Mouse (Mus musculus) lung, embryonic 16.5 days (tissue): ENCODE data around the gene Ank2. TPM values are rescaled to one million over a fixed set of nuclear protein-coding genes. Genes with fewer than 3 reads are reported as not detected.
A peak's percentile ranks its signal among the peaks of the same experiment; 100 is the strongest.

Experiments
- ATAC-seq: fragments of 200-750 bp; cut with Nextera tagmentation; 2 replicates; pipeline ENCODE4 v1.8.0; 2017; ENCODE audit warnings: low read depth, mild to moderate bottlenecking, moderate library complexity
- H3K27ac ChIP-seq: fragments of 300-500 bp; sonication (generic); 2 replicates; pipeline ENCODE4 v1.5.1; 2014; ENCODE audit warnings: mild to moderate bottlenecking, control low read depth, low read length
- H3K27me3 ChIP-seq: fragments of 300-500 bp; sonication (generic); 2 replicates; pipeline ENCODE4 v1.6.1; 2014; ENCODE audit warnings: low read depth, low read length, mixed read lengths; ENCODE audit not compliant: control insufficient read depth, insufficient read depth
- H3K36me3 ChIP-seq: fragments of 300-500 bp; sonication (generic); 2 replicates; pipeline ENCODE4 v1.6.1; 2014; ENCODE audit warnings: low read length; ENCODE audit not compliant: control insufficient read depth, insufficient read depth
- H3K4me1 ChIP-seq: fragments of 300-500 bp; sonication (generic); replicated peaks from 2 replicates; pipeline ENCODE4 v1.6.1; 2014; ENCODE audit warnings: low read length, mixed read lengths; ENCODE audit not compliant: control insufficient read depth, insufficient read depth
- H3K4me2 ChIP-seq: fragments of 300-500 bp; sonication (generic); 2 replicates; pipeline ENCODE4 v1.6.1; 2014; ENCODE audit warnings: low read depth, low read length, control low read depth
- H3K4me3 ChIP-seq: fragments of 300-500 bp; sonication (generic); 2 replicates; pipeline ENCODE4 v1.5.1; 2014; ENCODE audit warnings: mild to moderate bottlenecking, low read length, control low read depth
- H3K9ac ChIP-seq: fragments of 300-500 bp; sonication (generic); 2 replicates; pipeline ENCODE4 v1.6.1; 2014; ENCODE audit warnings: low read length, control low read depth
- H3K9me3 ChIP-seq: fragments of 300-500 bp; sonication (generic); 2 replicates; pipeline ENCODE4 v1.6.1; 2016; ENCODE audit warnings: low read length; ENCODE audit not compliant: control insufficient read depth
- WGBS: fragments of 180-500 bp; shearing (Covaris S2); extraction: QIAGEN DNeasy Blood & Tissue Kit; methylation state at CpG from one replicate; pipeline ENCODE4 v1.1.7; 2014; 5-methylcytosine and 5-hydroxymethylcytosine counted together
- polyA plus RNA-seq: library from polyadenylated mRNA; unstranded; fragments of >200 nt; fragmentation: Nextera tagmentation; extraction: Ambion mirVana; gene quantifications from 2 replicates; pipeline ENCODE4 v1.2.1, GENCODE M21; 2015

Gene Ank2
- polyA plus RNA-seq, 1 experiment from 2014 or later = 10.3 TPM

- WGBS = 52% methylated on average over 3 of the region's 3 CpGs
- no peaks in the 10 kb centered on the region for H3K27me3 ChIP-seq
- no peak for ATAC-seq
These were observed 368.1 kb downstream of the Ank2 start for GRCm38 (mm10) chr3:127131048-127131447.

GRCm38 (mm10) chr3:127130167-127130770 is 368.9 kb downstream of the Ank2 start:
- Histone ChIP-seq H3K36me3 (no peaks in the 10 kb centered on the region), H3K27ac (no peak overlapping the region), H3K9me3 (no peaks in the 10 kb centered on the region), H3K4me2 (no peak overlapping the region), H3K27me3 (no peaks in the 10 kb centered on the region), H3K4me1 (peaks cover 10% of the 10 kb centered on the region), H3K9ac (no peak overlapping the region), H3K4me3 (no peak overlapping the region)
- 86% methylated on average over 12 of the region's 12 CpGs for WGBS
- ATAC-seq = no peak

More at GRCm38 (mm10) chr3:127131048-127131447, 368.1 kb downstream of the Ank2 start:
- H3K27ac ChIP-seq = no peak overlapping the region
- no peak overlapping the region for H3K9ac ChIP-seq
- H3K9me3 ChIP-seq = no peaks in the 10 kb centered on the region
- no peak overlapping the region for H3K4me3 ChIP-seq
- no peaks in the 10 kb centered on the region for H3K36me3 ChIP-seq
- H3K4me2 ChIP-seq = no peak overlapping the region
- peaks cover 10% of the 10 kb centered on the region for H3K4me1 ChIP-seq

- peaks cover 11% of the 10 kb centered on the region for H3K4me1 ChIP-seq
- 39% methylated on average over 1 of the region's 1 CpGs for WGBS
- ATAC-seq = no peak
These were observed 369.4 kb downstream of the Ank2 start for GRCm38 (mm10) chr3:127129750-127130149.

GRCm38 (mm10) chr3:127127611-127128010 is 371.5 kb downstream of the Ank2 start:
- Histone ChIP-seq H3K27me3 (no peaks in the 10 kb centered on the region), H3K9ac (no peak overlapping the region), H3K9me3 (no peaks in the 10 kb centered on the region), H3K4me2 (no peak overlapping the region), H3K27ac (no peak overlapping the region), H3K4me3 (no peak overlapping the region), H3K4me1 (peaks cover 24% of the 10 kb centered on the region), H3K36me3 (no peaks in the 10 kb centered on the region)
- 40% methylated on average over 1 of the region's 1 CpGs for WGBS
- no peak for ATAC-seq

More at GRCm38 (mm10) chr3:127129750-127130149, 369.4 kb downstream of the Ank2 start:
- no peak overlapping the region for H3K4me3 ChIP-seq
- H3K4me2 ChIP-seq = no peak overlapping the region
- H3K36me3 ChIP-seq = no peaks in the 10 kb centered on the region
- no peak overlapping the region for H3K9ac ChIP-seq
- no peaks in the 10 kb centered on the region for H3K27me3 ChIP-seq
- H3K27ac ChIP-seq = no peak overlapping the region
- no peaks in the 10 kb centered on the region for H3K9me3 ChIP-seq

GRCm38 (mm10) chr3:127126220-127126619 is 372.9 kb downstream of the Ank2 start:
- Histone ChIP-seq H3K27me3 (no peaks in the 10 kb centered on the region), H3K4me2 (no peak overlapping the region), H3K27ac (no peak overlapping the region), H3K4me3 (no peak overlapping the region), H3K4me1 (peaks cover 24% of the 10 kb centered on the region), H3K36me3 (no peaks in the 10 kb centered on the region), H3K9me3 (no peaks in the 10 kb centered on the region), H3K9ac (no peak overlapping the region)
- peak; percentile 71 for ATAC-seq
- 17% methylated on average over 3 of the region's 3 CpGs for WGBS

GRCm38 (mm10) chr3:127124375-127124993 is 374.7 kb downstream of the Ank2 start:
- WGBS = 41% methylated on average over 10 of the region's 10 CpGs
- H3K4me3 ChIP-seq = no peak overlapping the region
- no peak overlapping the region for H3K9ac ChIP-seq
- H3K4me1 ChIP-seq = peaks cover 24% of the 10 kb centered on the region
- H3K4me2 ChIP-seq = peak overlapping the region; percentile 29
- ATAC-seq = peak; percentile 58
- H3K9me3 ChIP-seq = no peaks in the 10 kb centered on the region
- H3K27ac ChIP-seq = peak overlapping the region; percentile 50; the same call in 1 of the 2 replicates
- no peaks in the 10 kb centered on the region for H3K27me3 ChIP-seq
- H3K36me3 ChIP-seq = no peaks in the 10 kb centered on the region

GRCm38 (mm10) chr3:127123376-127123775 is 375.8 kb downstream of the Ank2 start:
- H3K36me3 ChIP-seq = no peaks in the 10 kb centered on the region
- ATAC-seq = no peak
- H3K9me3 ChIP-seq = no peaks in the 10 kb centered on the region
- no peak overlapping the region for H3K27ac ChIP-seq
- no peak overlapping the region for H3K4me3 ChIP-seq
- H3K4me2 ChIP-seq = peak overlapping the region; percentile 35
- H3K27me3 ChIP-seq = no peaks in the 10 kb centered on the region
- H3K9ac ChIP-seq = peak overlapping the region; percentile 7; the same call in 1 of the 2 replicates
- H3K4me1 ChIP-seq = peaks cover 24% of the 10 kb centered on the region
- whole genome bisulfite sequencing = 25% methylated on average over 8 of the region's 8 CpGs

- WGBS = 92% methylated on average over 4 of the region's 4 CpGs
- no peak for ATAC-seq
- Histone ChIP-seq H3K4me1 (0 out of 2 replicates have a peak, but pooled peaks cover 4% of the 10 kb centered on the region), H3K4me3 (no peak overlapping the region), H3K27me3 (no peaks in the 10 kb centered on the region), H3K9ac (no peak overlapping the region), H3K9me3 (no peaks in the 10 kb centered on the region), H3K27ac (no peak overlapping the region), H3K36me3 (no peaks in the 10 kb centered on the region), H3K4me2 (no peak overlapping the region)
These were observed 380.4 kb downstream of the Ank2 start for GRCm38 (mm10) chr3:127118777-127119176.

- Histone ChIP-seq H3K27me3 (no peaks in the 10 kb centered on the region), H3K36me3 (no peaks in the 10 kb centered on the region), H3K9ac (no peak overlapping the region), H3K4me3 (no peak overlapping the region), H3K4me2 (no peak overlapping the region), H3K9me3 (no peaks in the 10 kb centered on the region), H3K27ac (no peak overlapping the region), H3K4me1 (no peaks in the 10 kb centered on the region)
- WGBS = 65% methylated on average over 6 of the region's 6 CpGs
- ATAC-seq = no peak
These were observed 382.9 kb downstream of the Ank2 start for GRCm38 (mm10) chr3:127116226-127116625.
